Mouse (Mus musculus) cerebellum, adult 11-12 months (tissue): ENCODE data around the gene AC129217.1.
A peak's percentile ranks its signal among the peaks of the same experiment; 100 is the strongest.
"Not testable (repeated sequence)": the region's sequence is repeated elsewhere in the genome, so short reads cannot be mapped to it uniquely, and the experiment has no call there.

ENCODE experiments used
- DNase-seq: peaks from one replicate; pipeline ENCODE4 v3.0.0; 2022

The AC129217.1 gene

DNA sequence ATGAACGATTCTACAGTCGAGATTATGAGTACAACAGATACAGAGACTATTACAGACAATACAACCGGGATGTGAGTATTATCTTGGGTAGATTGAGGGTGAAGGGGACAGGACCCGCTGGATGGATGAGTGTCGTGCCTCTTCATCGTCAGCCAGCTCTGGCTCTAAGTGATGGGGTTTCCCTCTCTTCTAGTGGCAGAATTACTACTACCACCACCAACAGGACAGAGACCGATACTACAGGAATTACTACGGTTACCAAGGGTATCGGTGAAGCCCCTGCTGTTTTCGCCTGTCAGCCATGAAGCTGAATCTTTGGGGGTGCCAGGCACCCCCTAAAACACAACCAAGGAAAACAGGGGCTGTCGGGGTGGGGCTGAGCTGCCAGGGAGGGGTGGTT is 1.7 kb downstream of the AC129217.1 start:
- no peak for DNase-seq

DNA sequence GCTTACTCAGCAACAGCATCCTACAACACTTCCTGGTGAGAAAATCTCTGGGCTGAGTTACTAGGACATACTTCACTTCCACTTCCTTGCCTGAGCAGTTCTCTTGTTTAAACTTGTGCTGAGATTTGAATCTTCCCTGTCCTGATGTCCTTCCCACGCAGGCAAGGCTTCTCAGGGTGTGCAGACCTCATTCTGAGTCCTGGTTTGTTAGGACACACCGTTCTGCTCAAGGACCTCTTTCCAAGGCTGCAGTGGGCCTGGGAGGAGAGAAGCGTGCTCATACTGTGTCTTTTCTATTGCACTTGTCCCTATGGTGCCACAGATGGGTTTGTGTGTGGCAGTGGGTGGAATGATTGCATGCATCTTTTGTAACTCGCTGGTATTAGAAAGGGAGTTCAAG is 3.4 kb downstream of the AC129217.1 start:
- no peak for DNase-seq

DNA sequence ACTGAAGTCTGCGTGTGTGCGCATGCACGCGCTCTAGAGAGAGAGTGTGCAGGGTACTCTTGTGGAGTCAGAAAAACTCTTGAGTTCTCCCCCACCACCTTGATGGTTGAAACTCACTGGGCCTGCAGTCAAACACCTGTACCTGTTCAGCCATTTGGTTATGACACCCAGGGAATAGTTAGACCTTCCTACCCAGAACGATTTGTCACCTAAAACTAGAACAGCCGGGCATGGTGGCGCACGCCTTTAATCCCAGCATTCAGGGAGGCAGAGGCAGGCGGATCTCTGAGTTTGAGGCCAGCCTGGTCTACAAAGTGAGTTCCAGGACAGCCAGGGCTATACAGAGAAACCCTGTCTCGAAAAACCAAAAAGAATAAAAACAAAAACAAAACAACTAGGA is 6.8 kb downstream of the AC129217.1 start:
- DNase-seq: not testable (repeated sequence)

DNA sequence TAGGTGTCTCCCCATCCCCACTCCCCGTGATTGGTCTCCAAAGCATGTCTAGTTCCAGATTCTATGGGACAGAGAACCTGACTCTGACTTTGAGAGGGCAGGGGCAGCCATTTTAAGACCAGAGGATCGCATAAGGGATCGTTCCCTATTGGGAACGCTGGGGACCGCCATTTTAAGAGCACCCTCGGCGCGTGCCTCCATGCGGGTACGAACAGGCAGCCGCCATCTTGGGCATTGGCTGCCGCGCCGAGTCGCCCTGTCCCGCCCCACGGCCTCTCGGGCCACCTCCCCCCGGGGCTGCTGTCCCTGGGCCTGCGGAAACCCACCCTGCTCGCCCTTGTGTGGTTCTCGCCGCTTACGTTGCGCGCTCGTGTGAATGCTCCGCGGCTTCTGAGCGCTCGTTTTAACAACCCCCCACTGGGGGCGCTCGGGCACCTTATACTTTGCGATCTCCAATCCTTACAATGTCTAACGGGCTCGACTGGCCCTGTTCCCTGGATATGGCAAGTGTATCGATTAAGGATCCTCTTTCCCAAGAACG is 7.7 kb downstream of the AC129217.1 start, which contains the start of gene Bscl2:
Bscl2 (plus strand) TSS at position 217 of the 541 bp plus-strand sequence.
- peak; percentile 86 for DNase-seq

DNA sequence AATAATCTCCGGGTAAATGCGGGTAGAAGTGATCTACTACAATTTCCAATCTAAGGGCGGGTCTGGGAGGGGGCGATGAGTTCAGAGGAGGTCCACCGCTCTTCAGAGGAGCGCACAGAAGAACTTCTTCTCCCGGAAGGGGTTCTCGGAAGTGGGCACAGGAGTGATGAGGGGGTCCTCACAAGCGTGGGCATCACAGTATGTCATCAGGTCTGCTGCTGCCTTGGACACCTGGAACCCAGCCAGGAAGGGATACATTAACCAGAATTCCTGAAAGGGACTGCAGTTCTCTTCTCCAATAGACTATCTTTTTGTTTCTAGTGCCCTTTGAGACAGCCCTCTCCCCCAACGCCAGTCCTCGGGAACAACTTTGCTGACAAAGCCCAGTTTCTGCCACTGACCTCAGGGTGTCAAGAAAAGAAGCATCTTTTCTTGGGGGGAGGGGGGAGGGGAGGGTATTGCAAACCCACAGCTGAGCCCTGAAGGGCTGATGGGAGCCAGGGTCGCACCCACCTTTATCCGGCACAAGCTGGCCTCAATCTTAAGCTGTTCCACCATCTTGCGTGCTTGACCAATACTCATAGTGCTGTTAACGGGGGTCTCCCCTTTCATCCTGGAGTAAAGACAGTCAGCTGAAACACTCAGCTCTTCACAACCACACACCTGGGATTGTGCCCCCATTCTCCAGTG is 8.6 kb downstream of the AC129217.1 start:
- DNase-seq: peak; percentile 76

DNA sequence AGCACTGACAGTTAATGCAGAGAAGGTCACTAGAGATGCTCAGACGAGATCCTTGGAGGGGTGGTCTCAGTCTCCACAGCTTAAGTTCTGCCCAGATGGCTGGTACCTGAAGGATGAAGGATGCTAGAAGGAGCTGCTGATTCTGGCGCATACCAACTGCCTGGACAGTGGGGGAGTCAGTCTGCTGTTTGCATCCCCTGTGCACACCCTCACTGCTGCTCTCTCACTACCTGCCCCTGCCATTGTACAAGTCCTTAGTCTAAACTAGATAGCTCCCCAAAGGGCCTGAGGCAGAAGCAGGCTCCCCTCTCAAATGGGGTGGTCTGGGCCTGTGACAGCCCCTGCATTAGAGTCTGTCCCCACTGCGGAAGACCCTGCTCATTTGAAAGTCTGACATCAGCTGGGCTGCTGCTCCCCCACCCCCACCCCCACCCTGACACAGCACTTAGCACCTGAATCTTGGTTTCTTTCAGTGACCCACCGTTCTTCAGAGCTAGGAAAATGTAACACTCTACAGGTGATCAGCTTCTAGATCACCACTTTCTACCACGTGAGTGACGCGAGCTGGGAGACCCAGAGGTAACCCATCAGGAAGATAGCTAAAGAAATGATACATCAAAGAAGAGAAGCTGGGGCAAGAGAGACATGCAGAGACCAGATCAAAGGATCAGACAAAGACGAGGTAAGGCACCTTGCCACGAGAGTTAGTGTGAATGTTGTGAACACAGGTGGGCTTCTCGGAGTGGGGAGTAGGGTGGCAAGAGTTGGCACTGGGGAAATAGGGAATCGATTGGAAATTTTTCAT is 9.7 kb downstream of the AC129217.1 start, which contains the start of gene Gng3:
Gng3 (minus strand) TSS at position 92 of the 805 bp plus-strand sequence.
- DNase-seq: peak; percentile 95

DNA sequence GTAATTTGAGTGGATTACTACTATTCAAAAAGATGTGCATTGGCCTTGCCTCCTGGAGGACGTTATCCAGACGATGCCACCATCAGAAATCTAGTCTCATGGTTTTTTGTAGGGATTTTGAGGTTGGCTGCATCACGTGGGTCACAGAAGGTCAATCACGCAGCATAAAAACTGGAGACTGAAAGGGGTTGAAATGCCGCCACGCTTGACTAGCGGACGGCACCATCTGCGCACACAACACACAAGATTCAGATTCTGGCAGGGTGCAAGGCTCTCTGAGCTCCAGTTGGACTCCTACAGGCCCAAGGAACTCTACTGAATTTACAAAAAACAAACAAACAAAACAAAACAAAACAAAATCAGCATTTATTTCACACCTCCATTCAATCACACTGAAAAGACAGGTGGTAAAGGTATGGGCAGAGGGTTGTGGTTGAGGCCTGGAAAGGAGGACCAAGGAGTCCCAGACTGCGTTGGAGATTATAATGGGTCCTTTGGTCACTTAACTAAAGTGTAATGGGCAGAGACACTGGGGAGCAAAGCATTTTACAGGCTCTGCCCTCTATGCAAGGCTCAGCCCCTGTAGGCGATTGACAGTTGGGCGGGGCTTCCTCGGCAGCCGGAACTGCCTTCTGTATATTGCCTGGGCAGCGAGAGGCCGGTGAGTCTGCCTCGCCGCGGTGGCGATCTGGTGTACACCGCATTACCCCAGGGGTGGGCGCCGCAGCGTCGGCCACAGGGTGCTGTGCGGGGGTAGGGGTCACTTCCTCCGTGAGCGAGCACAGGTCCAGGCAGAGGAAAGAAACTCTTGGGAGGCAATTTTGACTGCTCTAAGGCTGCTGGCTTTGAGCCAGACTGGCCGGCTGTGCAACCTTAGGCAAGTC is 10.6 kb downstream of the AC129217.1 start:
- peak; percentile 88 for DNase-seq

DNA sequence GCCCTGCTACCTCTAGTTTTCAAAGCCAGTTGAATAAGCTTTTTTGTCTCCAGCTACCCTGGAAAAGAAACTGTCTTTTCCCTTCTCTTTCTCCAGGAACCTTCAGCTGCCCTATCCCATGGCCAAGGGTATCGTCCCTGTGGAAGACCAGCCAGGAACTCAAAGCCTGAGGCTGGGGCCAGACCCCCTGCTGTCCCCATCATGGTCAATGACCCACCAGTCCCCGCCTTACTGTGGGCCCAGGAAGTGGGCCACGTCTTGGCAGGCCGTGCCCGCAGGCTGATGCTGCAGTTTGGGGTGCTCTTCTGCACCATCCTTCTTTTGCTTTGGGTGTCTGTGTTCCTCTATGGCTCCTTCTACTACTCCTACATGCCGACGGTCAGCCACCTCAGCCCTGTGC is 11.4 kb downstream of the AC129217.1 start:
- DNase-seq: peak; percentile 66

DNA sequence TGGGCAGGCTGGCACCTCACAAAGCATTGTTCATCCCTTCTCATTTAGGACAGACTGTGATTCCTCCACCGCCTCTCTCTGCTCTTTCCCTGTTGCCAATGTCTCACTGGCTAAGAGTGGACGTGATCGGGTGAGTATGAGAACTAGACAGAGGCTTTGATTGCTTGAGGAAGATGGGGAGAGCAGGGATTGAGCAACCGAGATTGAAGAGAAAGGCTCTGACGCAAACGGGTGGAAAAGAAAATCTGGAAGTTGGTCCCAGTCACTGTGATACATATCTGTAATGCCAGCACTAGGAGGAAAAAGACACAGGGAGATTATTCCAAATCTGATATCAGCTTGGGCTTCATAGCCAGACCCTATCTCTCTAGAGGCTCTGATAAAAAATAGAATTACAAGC is 13.4 kb downstream of the AC129217.1 start:
- DNase-seq: no peak

DNA sequence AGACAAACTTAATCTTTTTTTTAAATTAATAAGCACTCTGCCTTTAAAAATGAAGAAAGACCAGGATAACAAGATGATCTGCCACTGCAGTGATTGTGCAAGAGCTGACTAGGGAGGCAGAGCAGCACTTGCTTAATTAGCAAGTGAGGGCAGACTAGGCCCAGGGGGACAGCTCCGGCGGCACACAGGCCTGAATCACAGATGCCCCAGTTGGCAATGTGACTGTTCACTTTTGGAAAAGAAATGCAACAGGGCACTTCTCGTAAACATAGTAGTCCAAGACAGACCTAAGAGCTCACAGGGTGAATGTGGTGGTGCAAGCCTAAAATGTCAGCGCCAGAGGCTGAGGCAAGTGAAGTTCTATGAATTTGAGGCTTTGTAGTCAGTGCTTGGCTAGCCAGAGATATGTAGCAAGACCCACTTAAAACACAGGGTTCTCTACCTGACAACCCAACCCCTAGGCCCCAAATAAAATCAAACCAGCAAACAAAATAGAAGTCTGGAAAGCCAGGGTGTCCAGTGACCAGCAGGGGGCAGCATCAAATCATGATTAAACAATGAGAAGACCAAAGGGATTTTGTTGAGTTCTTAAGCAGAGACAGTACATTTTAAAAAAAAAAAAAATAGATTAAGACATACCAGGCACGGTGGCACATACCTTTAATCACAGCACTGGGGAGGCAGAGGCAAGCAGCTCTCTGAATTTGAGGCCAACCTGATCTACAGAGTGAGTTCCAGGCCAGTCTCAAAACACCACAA is 15.0 kb downstream of the AC129217.1 start:
- DNase-seq: peak; percentile 54

DNA sequence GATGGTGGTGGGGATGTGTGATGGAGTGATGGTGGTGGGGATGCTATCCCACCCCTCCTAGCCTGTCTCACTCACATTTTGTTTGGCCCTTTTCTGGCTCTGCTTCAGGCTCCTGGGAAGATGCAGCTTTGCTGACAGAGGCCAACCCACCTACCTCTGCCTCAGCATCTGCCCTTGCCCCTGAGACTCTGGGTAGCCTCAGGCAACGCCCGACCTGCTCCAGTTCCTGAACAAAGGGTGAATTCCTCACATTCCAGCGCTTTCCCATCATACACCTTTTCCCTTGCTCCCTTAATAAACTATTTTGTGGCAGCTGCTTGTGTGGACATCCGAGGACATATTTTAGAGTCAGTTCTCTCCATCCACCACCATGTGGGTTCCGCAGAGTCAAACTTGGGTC is 18.8 kb downstream of the AC129217.1 start:
- DNase-seq: no peak

DNA sequence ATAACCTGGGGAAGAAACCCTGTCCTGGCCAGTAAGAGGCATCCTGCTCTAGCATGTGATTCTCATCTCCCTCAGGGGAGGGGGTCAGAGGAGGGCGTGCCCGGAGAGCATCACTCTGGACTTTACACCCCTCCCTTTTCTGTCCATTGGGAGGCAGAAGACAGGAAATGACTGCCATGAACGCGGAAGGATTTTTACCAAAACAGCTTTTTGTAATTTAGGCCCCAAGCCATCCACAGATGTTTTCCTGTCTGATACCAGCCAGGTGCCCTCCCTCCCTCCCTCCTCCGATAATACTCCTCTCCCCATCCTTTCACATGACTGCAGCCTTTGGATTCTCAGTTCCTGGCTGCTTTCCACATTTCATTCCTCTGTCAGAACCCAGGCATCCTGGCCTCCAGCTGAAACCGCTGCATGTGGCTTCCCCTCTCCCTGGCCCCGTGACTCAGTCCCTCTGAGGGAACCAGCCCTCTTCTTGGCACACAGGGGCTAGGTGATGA is 20.9 kb downstream of the AC129217.1 start, which contains the start of gene Lrrn4cl:
Lrrn4cl (plus strand) TSS at position 367 of the 500 bp plus-strand sequence.
- DNase-seq: no peak

DNA sequence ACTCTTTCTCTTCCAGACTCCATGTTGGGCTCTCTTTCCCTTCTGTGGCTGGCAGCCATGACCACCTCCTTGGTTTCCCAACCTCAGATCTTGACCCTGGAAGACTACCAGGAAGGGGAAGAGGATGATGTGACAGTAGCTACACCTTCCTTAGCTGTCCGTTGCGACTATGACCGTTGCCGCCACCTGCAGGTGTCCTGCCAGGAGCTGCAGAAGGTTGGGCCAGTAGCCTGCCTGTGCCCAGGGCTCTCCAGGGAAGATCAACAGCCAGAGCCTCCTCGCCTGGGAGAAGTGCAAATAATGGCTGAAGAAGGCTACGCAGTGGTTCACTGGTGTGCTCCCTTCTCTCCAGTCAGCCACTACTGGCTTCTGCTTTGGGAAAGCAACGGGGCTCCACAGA is 22.1 kb downstream of the AC129217.1 start:
- DNase-seq: no peak

DNA sequence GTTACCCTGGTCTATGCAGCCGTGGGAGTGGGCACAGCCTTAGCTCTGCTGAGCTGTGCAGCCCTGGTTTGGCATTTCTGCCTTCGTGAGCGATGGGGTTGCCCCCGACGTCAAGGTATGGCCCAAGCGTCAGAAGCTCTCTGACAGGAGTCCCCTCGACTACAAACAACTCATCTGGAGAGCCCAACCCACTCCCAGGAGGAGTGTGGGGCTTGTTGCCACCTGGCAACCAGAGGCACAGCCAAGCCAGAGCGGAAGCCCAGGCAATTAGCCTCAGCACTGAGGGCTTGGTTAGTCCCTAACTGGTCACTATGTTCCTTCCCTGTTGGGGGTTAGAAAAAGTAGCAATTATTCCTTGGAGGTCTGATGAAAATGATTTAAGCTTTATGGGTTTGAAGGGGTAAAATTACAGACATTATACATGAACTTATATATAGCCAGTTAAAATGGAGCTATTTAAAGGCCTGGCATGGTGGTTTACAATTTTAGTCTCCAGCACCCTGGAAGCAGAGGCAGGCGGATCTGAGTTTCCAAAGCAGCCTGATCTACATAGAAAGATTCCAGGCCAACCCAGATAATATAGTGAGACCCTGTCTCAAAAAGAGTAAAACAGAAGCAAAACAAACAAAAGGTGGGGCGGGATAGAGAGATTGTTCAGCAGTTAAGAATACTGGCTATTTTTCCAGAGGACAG is 22.8 kb downstream of the AC129217.1 start:
- DNase-seq: no peak

DNA sequence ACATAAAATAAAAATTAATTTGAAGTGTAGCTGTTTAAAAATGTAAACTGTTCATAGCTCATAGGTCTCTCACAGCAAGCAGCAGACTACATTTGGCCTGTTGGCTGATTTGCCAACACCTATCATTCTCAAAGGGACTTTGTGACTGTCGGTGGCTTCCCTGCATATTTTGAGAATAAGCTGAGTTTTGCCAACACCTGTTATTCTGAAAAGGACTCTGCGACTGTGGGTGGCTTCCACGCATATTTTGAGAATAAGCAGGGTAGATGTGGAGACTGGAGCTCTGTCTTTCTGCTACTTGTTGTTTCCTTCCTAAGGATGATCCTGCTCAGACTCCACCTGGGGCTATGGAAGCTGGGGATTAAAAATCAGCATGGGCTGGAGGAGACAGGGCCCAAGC is 23.5 kb downstream of the AC129217.1 start:
- no peak for DNase-seq

DNA sequence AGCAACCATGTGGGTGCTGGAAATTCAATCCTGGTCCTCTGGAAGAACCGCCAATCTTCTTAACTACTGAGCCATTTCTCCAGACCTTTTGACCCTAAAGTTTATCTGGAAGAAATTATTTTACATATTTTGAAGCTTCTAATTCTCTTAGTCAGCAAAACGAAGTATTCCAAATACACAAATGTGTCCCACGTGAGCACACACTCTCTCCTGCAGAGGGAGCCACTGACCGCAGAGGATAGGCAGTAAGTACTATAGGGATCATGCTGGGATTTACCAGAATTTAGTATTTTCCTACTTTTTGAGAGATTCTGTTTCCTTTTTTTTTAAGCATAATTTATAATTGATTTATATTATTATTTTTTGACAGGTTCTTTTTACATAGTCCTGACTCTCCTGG is 28.1 kb downstream of the AC129217.1 start:
- DNase-seq: no peak

DNA sequence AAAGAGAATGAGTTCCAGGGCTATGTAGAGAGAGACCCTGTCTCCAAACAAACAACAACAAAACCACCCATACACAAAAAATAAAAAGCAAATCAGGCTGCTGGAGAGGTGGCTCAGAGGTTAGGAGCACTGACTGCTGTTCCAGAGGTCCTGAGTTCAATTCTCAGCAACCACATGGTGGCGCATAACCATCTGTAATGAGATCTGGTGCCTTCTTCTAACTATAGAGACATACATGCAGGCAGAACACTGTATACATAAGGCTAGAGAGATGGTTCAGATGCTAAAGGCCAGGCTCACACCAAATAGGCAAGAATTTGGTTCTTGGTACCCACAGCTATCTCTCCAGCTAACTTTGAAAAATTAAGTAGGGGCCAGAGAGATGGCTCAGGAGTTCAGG is 29.4 kb downstream of the AC129217.1 start:
- DNase-seq: no peak

DNA sequence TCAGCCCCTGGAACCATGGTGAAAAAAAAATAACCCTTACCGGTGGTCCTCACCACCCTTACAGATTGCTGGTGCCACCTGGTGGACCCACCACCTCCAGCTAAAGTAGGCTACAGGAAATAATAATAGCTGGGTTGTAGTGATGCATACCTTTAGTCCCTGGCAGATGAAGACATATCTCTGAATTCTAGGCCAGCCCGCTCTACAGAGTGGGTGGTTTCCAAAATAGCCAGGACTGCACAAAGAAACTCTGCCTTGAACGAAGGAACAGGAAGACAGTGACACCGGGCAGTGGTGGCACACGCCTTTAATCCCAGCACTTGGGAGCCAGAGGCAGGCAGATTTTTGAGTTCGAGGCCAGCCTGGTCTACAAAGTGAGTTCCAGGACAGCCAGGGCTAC is 34.7 kb downstream of the AC129217.1 start:
- DNase-seq: no peak

DNA sequence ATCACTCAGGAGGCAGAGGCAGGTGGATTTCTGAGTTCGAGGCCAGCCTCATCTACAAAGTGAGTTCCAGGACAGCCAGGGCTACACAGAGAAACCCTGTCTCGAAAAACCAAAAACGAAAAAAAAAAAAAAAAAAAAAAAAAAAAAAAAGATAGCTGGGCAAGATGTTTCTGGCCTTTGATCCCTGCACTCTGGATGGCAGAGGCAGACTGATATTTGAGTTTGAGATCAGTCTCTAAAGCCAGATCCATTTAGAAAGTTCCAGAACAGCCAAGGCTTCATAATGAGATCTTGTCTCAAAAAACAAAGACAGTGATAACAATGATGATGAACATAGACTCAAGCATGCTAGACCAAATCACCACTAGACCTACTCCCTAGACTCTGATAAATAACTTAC is 40.8 kb downstream of the AC129217.1 start:
- not testable (repeated sequence) for DNase-seq

DNA sequence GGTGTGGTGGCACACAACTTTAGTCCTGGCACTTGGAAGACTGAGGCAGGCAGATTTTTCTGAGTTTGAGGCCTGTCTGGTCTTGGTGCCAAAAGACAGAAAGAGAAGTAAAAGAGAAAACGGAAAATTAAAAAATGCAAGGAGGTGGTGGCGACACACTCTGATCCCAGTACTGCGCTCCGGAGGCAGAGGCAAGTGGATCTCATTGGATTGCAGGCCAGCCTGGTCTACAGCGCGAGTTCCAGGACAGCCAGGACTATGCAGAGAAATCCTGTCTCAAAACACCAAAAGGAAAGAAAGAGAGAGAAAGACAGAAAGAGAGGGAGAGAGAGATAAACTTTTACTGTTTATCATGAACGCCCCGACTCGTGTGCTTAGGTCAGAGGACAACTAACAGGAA is 41.3 kb downstream of the AC129217.1 start:
- DNase-seq: no peak
